Mouse (Mus musculus) heart, embryonic 13.5 days (tissue): ENCODE results near the gene Tmcc1. TPM values are rescaled to one million over a fixed set of nuclear protein-coding genes. Genes with fewer than 3 reads are reported as not detected.
"Not testable (repeated sequence)": the region's sequence is repeated elsewhere in the genome, so short reads cannot be mapped to it uniquely, and the experiment has no call there.

Experiments
- ATAC-seq: fragments of 200-750 bp; cut with Nextera tagmentation; 2 replicates; pipeline ENCODE4 v1.8.0; 2017; ENCODE audit warnings: moderate TSS enrichment; ENCODE audit not compliant: insufficient number of reproducible peaks, low FRiP score, low TSS enrichment; ENCODE audit errors: extremely low read depth
- H3K27ac ChIP-seq: fragments of 300-500 bp; sonication (generic); replicated peaks from 2 replicates; pipeline ENCODE4 v1.5.1; 2015; ENCODE audit warnings: moderate library complexity, mild to moderate bottlenecking, inconsistent platforms
- H3K27me3 ChIP-seq: fragments of 300-500 bp; sonication (generic); replicated peaks from 2 replicates; pipeline ENCODE4 v1.6.1; 2015; ENCODE audit warnings: mild to moderate bottlenecking, inconsistent platforms
- H3K36me3 ChIP-seq: fragments of 300-500 bp; sonication (generic); 2 replicates; pipeline ENCODE4 v1.6.1; 2015; ENCODE audit warnings: mild to moderate bottlenecking, inconsistent platforms
- H3K4me1 ChIP-seq: fragments of 300-500 bp; sonication (generic); 2 replicates; pipeline ENCODE4 v1.6.1; 2015; ENCODE audit warnings: inconsistent platforms
- H3K4me2 ChIP-seq: fragments of 300-500 bp; sonication (generic); 2 replicates; pipeline ENCODE4 v1.6.1; 2015; ENCODE audit warnings: inconsistent platforms, mild to moderate bottlenecking, moderate library complexity
- H3K4me3 ChIP-seq: fragments of 300-500 bp; sonication (generic); 2 replicates; pipeline ENCODE4 v1.5.1; 2015; ENCODE audit warnings: moderate library complexity, mild to moderate bottlenecking, inconsistent platforms
- H3K9ac ChIP-seq: fragments of 300-500 bp; sonication (generic); 2 replicates; pipeline ENCODE4 v1.6.1; 2015; ENCODE audit warnings: inconsistent platforms, mild to moderate bottlenecking, moderate library complexity
- H3K9me3 ChIP-seq: fragments of 300-500 bp; sonication (generic); 2 replicates; pipeline ENCODE4 v1.6.1; 2016; ENCODE audit warnings: inconsistent platforms
- WGBS: fragments of 180-500 bp; shearing (Covaris S2); methylation state at CpG from one replicate; pipeline ENCODE4 v1.1.7; 2015; ENCODE audit warnings: mixed read lengths; 5-methylcytosine and 5-hydroxymethylcytosine counted together
- polyA plus RNA-seq: library from polyadenylated mRNA; unstranded; fragments of >200 nt; fragmentation: Nextera tagmentation; extraction: Ambion mirVana; gene quantifications from 2 replicates; pipeline ENCODE4 v1.2.1, GENCODE M21; 2015

The Tmcc1 gene
- polyA plus RNA-seq, 1 experiment from 2014 or later = 10.5 TPM

GRCm38 (mm10) chr6:116116634-116117033 is 76.7 kb downstream of the Tmcc1 start:
- H3K9ac ChIP-seq, H3K4me3 ChIP-seq, ATAC-seq, H3K27me3 ChIP-seq, H3K4me1 ChIP-seq, H3K4me2 ChIP-seq, H3K27ac ChIP-seq, H3K9me3 ChIP-seq, H3K36me3 ChIP-seq: not testable (repeated sequence)
- 87% methylated on average over 6 of the region's 6 CpGs for WGBS

DNA sequence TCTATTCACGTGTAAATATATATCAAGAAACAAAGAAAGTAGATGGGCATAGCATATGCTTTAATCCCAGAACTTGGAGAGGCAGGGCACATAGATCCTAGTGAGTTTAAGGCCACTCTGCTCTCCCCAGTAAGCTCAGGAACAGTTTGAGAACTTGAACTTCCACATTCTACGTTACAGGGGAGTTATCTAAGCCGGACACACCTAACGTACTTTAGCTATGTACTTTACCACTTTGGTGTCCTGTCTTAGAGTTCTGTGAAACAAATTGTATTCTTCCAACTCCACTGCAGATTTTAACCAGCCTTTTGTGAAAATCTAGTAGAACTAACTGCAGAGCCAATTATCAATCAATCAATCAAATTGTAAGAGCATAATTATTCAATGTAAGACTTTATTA is 82.7 kb downstream of the Tmcc1 start:
- no peak for ATAC-seq
- no peak overlapping the region for H3K27ac ChIP-seq
- no peaks in the 10 kb centered on the region for H3K27me3 ChIP-seq
- H3K9ac ChIP-seq = no peak overlapping the region
- WGBS = 74% methylated on average over 4 of the region's 4 CpGs
- no peaks in the 10 kb centered on the region for H3K36me3 ChIP-seq
- H3K9me3 ChIP-seq = no peaks in the 10 kb centered on the region
- no peak overlapping the region for H3K4me3 ChIP-seq
- H3K4me2 ChIP-seq = no peak overlapping the region
- H3K4me1 ChIP-seq = peaks cover 23% of the 10 kb centered on the region

- ATAC-seq = peak; percentile 80; the same call in 1 of the 2 replicates
- Histone ChIP-seq H3K36me3 (no peaks in the 10 kb centered on the region), H3K27ac (peak overlapping the region; percentile 92), H3K4me1 (peaks cover 29% of the 10 kb centered on the region), H3K4me3 (peak overlapping the region; percentile 74), H3K27me3 (no peaks in the 10 kb centered on the region), H3K4me2 (peak overlapping the region; percentile 87), H3K9me3 (no peaks in the 10 kb centered on the region), H3K9ac (peak overlapping the region; percentile 88)
- 1% methylated on average over 29 of the region's 29 CpGs for WGBS
These were observed 85.6 kb downstream of the Tmcc1 start for GRCm38 (mm10) chr6:116107471-116108358.

DNA sequence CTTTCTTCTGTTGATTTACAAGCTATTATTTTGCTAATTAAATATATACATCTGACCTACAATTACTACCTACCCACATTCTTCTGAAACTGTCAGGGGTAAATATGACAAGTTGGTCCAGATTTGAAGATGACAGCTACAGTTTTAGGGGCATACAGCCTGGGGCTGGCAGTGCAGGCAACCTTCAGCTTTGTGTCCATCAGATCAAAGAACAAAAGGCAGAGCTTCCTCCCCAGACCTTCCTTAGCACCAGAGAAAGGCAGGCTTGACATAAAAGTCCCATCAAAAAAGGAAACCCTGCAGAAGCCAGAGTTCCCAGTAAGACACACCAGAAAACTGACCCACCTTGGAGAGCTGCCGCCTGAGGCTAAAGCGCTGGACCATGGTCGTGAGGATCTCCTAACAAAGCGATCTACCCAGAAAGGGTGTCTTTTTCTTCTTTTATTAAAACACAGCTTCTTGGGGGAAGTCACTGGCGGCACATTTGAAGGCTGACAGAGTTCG is 86.3 kb downstream of the Tmcc1 start:
- peak overlapping the region; percentile 88 for H3K9ac ChIP-seq
- no peaks in the 10 kb centered on the region for H3K27me3 ChIP-seq
- peaks cover 29% of the 10 kb centered on the region for H3K4me1 ChIP-seq
- 1% methylated on average over 6 of the region's 6 CpGs for WGBS
- H3K4me2 ChIP-seq = peak overlapping the region; percentile 87
- H3K9me3 ChIP-seq = no peaks in the 10 kb centered on the region
- no peak for ATAC-seq
- peak overlapping the region; percentile 74 for H3K4me3 ChIP-seq
- H3K36me3 ChIP-seq = no peaks in the 10 kb centered on the region
- peak overlapping the region; percentile 92 for H3K27ac ChIP-seq

GRCm38 (mm10) chr6:116097579-116097978 is 95.7 kb downstream of the Tmcc1 start:
- Histone ChIP-seq H3K36me3 (peaks cover 13% of the 10 kb centered on the region), H3K9me3 (no peaks in the 10 kb centered on the region), H3K4me3 (no peak overlapping the region), H3K4me2 (no peak overlapping the region), H3K27me3 (no peaks in the 10 kb centered on the region), H3K27ac (0 out of 2 replicates have a peak overlapping the region, but pooled peaks have one; percentile 6), H3K9ac (no peak overlapping the region), H3K4me1 (peaks cover 13% of the 10 kb centered on the region)
- no peak for ATAC-seq
- 54% methylated on average over 2 of the region's 2 CpGs for WGBS

GRCm38 (mm10) chr6:116089402-116089801 is 103.9 kb downstream of the Tmcc1 start:
- Histone ChIP-seq H3K4me1 (peaks cover 8% of the 10 kb centered on the region), H3K27me3 (no peaks in the 10 kb centered on the region), H3K9ac (no peak overlapping the region), H3K27ac (no peak overlapping the region), H3K36me3 (no peaks in the 10 kb centered on the region), H3K4me3 (no peak overlapping the region), H3K9me3 (no peaks in the 10 kb centered on the region), H3K4me2 (no peak overlapping the region)
- ATAC-seq = no peak

DNA sequence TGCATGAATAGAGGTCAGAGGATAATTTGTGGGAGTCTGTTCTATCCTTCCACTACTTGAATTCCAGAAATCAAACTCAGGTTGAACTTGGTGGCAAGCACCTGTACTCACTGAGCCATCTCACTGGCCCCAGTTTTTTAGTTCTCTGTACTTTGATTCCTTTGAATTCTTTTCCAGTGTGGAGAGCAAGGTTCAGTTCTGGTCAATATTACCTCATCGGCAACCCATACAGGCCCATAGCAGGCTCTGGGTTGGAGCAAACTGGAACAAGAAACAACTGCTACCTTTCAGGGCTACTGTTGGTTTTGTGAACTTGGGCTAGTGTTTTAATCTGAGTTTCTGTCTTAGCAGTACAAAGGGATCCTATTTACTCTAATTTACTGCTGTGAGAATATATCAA is 107.2 kb downstream of the Tmcc1 start:
- no peak overlapping the region for H3K9ac ChIP-seq
- H3K27ac ChIP-seq = no peak overlapping the region
- H3K4me1 ChIP-seq = peaks cover 27% of the 10 kb centered on the region
- H3K9me3 ChIP-seq = no peaks in the 10 kb centered on the region
- WGBS = 95% methylated on average over 1 of the region's 1 CpGs
- H3K4me2 ChIP-seq = no peak overlapping the region
- H3K4me3 ChIP-seq = no peak overlapping the region
- ATAC-seq = no peak
- no peaks in the 10 kb centered on the region for H3K27me3 ChIP-seq
- no peaks in the 10 kb centered on the region for H3K36me3 ChIP-seq

DNA sequence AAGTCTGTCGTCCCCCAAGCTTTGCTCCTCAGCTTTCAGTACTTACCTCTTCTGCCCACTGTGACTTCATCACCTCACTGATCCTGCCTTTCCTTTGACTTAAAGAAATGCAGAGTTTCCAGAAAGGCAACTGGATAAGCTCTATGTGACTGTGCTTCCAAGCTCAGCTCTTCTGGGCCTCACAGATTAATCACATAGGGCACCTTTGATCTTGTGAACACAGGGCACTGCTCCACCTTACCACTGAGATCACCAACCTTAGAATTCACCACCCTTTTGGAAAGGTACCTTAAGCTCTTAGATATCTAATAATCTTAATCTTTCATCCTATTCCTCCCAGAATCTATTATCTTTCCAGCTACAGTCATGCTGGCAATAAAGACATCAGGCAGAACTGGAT is 111.0 kb downstream of the Tmcc1 start:
- Histone ChIP-seq H3K4me3 (no peak overlapping the region), H3K27me3 (no peaks in the 10 kb centered on the region), H3K27ac (no peak overlapping the region), H3K36me3 (no peaks in the 10 kb centered on the region), H3K4me1 (peaks cover 42% of the 10 kb centered on the region), H3K4me2 (no peak overlapping the region), H3K9ac (no peak overlapping the region), H3K9me3 (no peaks in the 10 kb centered on the region)
- 48% methylated on average over 1 of the region's 1 CpGs for WGBS
- ATAC-seq = no peak

DNA sequence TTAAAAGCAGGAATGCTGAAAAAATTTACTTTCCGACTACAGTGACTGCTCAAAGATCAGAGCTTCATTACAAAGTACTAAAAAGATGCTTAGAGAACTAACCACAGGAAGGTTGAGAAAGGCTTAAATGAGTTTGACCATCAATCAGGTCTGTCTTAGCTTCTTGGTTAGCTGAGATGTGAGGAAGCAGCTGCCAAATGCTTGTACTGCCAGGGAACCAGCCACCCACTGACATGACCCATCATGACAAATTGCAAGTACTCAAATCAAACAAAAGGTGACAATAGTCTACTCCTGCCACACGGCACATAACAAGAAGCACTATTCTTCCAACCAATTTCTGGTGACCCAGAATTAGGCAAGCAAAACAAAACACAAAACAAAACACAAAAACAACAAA is 111.9 kb downstream of the Tmcc1 start:
- WGBS = 65% methylated on average over 2 of the region's 2 CpGs
- Histone ChIP-seq H3K4me1 (peaks cover 42% of the 10 kb centered on the region), H3K9me3 (no peaks in the 10 kb centered on the region), H3K36me3 (no peaks in the 10 kb centered on the region), H3K27me3 (no peaks in the 10 kb centered on the region), H3K4me2 (no peak overlapping the region), H3K27ac (no peak overlapping the region), H3K9ac (no peak overlapping the region), H3K4me3 (no peak overlapping the region)
- no peak for ATAC-seq

- no peak overlapping the region for H3K4me3 ChIP-seq
- no peak overlapping the region for H3K9ac ChIP-seq
- no peaks in the 10 kb centered on the region for H3K9me3 ChIP-seq
- no peaks in the 10 kb centered on the region for H3K27me3 ChIP-seq
- no peak overlapping the region for H3K27ac ChIP-seq
- WGBS = 83% methylated on average over 5 of the region's 5 CpGs
- no peaks in the 10 kb centered on the region for H3K36me3 ChIP-seq
- no peak for ATAC-seq
- H3K4me1 ChIP-seq = peaks cover 41% of the 10 kb centered on the region
- H3K4me2 ChIP-seq = no peak overlapping the region
These were observed 112.5 kb downstream of the Tmcc1 start for GRCm38 (mm10) chr6:116080756-116081155.

DNA sequence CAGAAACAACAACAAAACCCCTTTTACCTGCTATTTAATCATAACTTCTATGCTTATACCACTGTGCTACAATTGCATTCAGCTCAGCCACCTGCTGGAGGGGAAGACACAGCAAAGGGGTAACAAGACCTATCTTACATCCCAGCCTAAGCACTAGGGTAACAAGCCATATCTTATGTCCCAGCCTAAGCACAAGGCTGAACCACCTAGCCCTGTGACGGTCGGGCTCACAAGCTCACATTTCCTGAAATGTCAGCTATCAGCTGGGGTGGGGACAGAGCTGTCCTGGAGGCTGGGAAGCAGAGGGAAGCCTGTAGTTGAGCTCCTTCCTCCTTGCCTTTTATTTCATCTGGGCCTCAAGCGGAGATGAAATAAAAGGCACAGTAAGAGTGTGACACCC is 115.7 kb downstream of the Tmcc1 start:
- no peaks in the 10 kb centered on the region for H3K27me3 ChIP-seq
- H3K27ac ChIP-seq = peak overlapping the region; percentile 28; the same call in 1 of the 2 replicates
- WGBS = 32% methylated on average over 3 of the region's 3 CpGs
- no peak overlapping the region for H3K9ac ChIP-seq
- no peak overlapping the region for H3K4me2 ChIP-seq
- peaks cover 54% of the 10 kb centered on the region for H3K4me1 ChIP-seq
- H3K36me3 ChIP-seq = no peaks in the 10 kb centered on the region
- H3K4me3 ChIP-seq = no peak overlapping the region
- no peaks in the 10 kb centered on the region for H3K9me3 ChIP-seq
- no peak for ATAC-seq

GRCm38 (mm10) chr6:116074892-116075291 is 118.4 kb downstream of the Tmcc1 start:
- H3K9me3 ChIP-seq = no peaks in the 10 kb centered on the region
- no peak overlapping the region for H3K4me2 ChIP-seq
- no peaks in the 10 kb centered on the region for H3K27me3 ChIP-seq
- H3K9ac ChIP-seq = no peak overlapping the region
- peaks cover 72% of the 10 kb centered on the region for H3K4me1 ChIP-seq
- H3K27ac ChIP-seq = peak overlapping the region; percentile 91; the same call in 1 of the 2 replicates
- H3K36me3 ChIP-seq = no peaks in the 10 kb centered on the region
- no peak overlapping the region for H3K4me3 ChIP-seq
- ATAC-seq = no peak
